Mouse (Mus musculus) olfactory bulb, adult 2 months (tissue): ENCODE results near the gene Pnmal1.

Source experiments
- CTCF ChIP-seq: fragments of 200-500 bp; IDR thresholded peaks from 2 replicates; pipeline ENCODE4 v1.5.1; 2012; ENCODE audit warnings: low read depth, mild to moderate bottlenecking, low read length, moderate library complexity; ENCODE audit not compliant: insufficient read depth
- POLR2A ChIP-seq: fragments of 200-500 bp; IDR thresholded peaks from 2 replicates; pipeline ENCODE4 v1.6.1; 2012; ENCODE audit warnings: mild to moderate bottlenecking, low read depth, low read length, moderate library complexity; ENCODE audit not compliant: insufficient read depth

DNA sequence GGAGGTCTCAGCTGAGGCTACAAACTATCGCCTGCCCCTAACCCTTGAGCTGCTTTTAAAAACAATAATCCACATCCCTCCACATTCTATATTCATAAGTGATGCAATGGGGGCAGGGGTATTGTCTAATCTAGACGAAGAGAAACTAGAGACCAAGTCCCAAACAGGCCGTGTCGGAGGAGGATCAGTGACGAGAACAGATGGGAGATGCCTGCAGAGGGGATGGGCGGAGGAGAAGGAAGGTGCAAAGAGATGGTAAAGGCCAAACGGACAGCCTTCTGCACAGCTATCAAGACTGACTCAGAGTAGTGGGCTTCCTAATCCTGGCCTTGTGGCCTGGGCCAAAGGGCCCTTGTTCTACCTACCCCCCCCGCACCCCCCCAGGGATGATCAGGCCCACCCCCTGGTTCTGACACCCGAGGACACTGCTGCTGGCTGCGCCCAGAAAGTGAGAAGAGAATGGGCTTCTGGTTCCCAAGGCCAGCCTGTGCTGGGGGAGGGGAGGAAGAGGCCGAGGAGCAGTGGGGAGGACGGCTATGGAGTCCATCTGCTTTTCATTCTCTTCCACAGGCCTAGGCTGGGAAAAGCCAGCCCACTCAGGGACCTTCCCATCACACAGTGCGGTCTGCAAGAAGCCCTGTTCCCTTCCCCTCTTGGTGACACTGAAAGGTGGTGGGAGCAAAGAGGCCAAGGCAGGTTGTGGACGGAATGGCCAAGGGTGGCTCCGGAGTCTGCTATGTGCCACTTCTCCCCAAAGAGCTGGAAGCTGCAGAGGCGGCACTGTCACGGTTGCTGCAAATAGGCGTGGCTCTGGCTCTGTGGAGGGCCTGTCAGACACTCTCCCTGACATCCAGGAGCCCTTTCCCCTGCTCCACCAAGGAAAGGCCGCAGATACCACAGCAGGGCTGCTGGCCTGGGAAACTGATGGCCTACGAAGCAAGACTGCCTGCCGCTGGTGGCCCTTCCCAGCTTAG is 38.4 kb upstream of the Pnmal1 start:
- TF ChIP-seq POLR2A (no peak), CTCF (no peak)
